Mouse (Mus musculus) c-Kit-positive CD71-negative TER-119-negative erythroid progenitor cells, embryonic 14.5 days (primary cell): ENCODE results near the gene Adra2b.

Experiments
- DNase-seq: peaks from one replicate; pipeline ENCODE4 v3.0.0-alpha.2; 2013; ENCODE audit warnings: low read depth

Adra2b gene

DNA sequence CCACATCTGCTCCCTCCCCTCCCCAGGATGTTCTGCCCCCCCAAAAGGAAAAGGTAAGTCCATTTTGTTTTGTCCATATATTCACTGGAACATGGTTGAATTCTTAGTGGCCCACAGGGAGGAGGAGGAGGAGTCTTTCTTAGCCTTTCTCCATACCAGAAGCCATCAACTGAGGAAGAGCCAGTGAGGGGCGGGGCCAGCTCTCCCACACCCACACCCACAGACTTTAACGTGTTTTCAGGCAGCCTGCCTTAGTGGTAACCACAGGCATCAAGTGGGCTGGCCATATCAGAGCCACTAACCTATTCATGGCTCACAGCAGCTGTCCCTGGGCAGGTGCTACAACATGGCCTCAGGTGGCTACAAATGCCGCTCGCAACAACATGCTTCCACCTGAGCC, 24.2 kb upstream of the Adra2b start:
- DNase-seq, result no peak

GRCm38 (mm10) chr2:127339262-127339661, 23.7 kb upstream of the Adra2b start:
- no peak for DNase-seq

GRCm38 (mm10) chr2:127341159-127341558, 21.8 kb upstream of the Adra2b start:
- no peak for DNase-seq

- DNase-seq, result no peak
Observed at GRCm38 (mm10) chr2:127346334-127346733, 16.7 kb upstream of the Adra2b start.

- DNase-seq, result no peak
Observed at GRCm38 (mm10) chr2:127347147-127347985, 15.6 kb upstream of the Adra2b start.

GRCm38 (mm10) chr2:127353881-127354280, 9.1 kb upstream of the Adra2b start:
- DNase-seq, result no peak

DNA sequence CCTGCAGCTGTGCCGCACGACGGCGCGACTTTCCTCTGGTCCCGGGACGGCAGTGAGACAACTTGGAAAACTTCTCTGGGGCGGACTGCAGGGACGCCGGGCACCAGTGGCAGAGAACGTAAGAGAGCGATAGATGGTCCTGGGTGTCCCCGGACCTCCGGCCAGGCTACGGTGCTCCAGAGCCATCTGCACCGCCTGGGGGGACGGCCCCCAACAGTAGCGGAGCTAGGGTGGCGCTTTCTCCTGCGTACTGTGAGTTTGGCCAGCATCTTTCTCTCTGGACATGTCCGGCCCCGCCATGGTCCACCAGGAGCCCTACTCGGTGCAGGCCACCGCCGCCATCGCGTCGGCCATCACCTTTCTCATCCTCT, 259 bp downstream of the Adra2b start:
- no peak for DNase-seq

GRCm38 (mm10) chr2:127363696-127364095, 688 bp downstream of the Adra2b start:
- DNase-seq, result no peak

DNA sequence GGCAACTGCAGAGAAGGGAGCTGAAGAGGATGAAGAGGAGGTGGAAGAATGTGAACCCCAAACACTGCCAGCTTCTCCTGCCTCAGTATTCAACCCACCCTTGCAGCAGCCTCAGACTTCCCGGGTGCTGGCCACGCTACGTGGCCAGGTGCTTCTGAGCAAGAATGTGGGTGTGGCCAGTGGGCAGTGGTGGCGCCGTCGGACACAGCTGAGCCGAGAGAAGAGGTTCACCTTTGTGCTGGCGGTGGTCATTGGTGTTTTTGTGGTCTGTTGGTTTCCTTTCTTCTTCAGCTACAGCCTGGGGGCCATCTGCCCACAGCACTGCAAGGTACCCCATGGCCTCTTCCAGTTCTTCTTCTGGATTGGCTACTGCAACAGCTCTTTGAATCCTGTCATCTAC, 1.4 kb downstream of the Adra2b start:
- no peak for DNase-seq

- no peak for DNase-seq
Observed at GRCm38 (mm10) chr2:127367126-127367820, 4.3 kb downstream of the Adra2b start.

DNA sequence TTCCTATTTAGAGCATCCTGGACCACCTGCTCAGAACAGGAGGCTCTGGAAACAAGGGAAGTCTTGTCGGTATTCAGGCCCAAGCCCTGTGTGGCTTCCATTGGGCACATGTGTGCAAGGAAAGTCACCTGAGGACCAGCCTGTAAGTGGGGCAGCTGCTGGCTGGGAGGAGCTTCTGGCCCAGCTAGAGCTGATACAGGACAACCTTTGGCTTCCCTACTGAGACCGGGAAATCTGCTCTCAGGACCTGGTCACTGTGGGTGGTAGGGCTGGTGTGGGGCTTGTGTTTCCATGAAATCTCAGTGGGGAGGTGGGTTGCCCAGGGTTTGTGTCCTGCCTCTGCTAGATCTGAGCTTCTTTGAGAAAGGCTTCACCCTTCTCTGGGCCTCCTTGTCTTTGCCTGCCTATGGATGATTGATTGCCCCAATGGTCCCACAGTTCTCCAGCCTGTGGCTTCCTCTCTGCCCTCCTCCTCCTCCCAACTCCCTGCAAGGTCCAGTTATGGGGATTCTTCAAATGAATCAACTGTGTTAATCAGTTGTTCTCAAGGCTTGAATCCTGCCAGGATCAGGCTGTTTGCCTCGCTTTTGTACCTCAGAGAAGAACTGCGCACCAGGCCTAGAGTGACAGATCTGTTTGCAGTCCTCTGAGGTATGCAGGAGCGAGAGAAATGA, 6.8 kb downstream of the Adra2b start:
- DNase-seq, result no peak

GRCm38 (mm10) chr2:127370561-127371483, 7.8 kb downstream of the Adra2b start:
- no peak for DNase-seq

- DNase-seq, result no peak
Observed at GRCm38 (mm10) chr2:127371484-127371861, 8.5 kb downstream of the Adra2b start.

- no peak for DNase-seq
Observed at GRCm38 (mm10) chr2:127372082-127372481, 9.1 kb downstream of the Adra2b start.

DNA sequence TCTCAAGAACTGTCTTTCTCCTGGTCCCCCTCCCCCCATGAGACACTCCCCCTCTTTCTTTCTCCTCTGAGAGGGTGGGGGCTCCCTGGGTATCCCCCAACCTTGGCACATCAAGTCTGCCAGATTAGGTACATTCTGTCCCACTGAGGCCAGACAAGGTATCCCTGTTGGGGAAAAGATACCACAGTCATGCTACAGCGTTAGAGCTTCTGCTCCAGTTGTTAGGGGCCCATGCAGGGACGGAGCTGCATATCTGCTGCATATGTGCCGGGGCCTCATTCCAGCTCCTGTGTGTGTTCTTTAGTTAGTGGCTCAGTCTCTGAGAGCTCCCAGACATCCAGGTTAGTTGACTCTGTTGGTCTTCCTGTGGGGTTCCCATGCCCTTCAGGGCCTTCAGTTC, 11.1 kb downstream of the Adra2b start:
- no peak for DNase-seq

DNA sequence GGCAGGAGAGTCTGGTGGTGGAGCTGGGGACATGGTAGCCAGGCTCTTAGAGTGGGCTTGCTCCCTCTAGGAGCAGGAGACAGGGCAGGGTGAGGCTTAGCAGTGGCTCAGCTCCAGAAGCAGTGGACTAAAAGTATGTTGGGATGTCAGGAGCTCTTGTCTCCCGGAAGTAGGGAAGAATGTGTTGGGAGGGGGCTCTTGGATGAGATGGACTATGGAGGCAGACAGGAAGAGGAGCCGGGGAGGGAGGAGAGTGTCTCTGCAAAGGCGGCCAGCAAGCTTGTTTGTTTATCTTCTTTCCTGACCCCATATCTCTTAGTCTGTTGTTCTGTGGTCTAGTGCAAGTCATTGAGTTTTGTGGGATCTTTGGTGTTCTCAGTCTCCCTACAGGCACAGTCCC, 12.1 kb downstream of the Adra2b start:
- DNase-seq, result no peak

DNA sequence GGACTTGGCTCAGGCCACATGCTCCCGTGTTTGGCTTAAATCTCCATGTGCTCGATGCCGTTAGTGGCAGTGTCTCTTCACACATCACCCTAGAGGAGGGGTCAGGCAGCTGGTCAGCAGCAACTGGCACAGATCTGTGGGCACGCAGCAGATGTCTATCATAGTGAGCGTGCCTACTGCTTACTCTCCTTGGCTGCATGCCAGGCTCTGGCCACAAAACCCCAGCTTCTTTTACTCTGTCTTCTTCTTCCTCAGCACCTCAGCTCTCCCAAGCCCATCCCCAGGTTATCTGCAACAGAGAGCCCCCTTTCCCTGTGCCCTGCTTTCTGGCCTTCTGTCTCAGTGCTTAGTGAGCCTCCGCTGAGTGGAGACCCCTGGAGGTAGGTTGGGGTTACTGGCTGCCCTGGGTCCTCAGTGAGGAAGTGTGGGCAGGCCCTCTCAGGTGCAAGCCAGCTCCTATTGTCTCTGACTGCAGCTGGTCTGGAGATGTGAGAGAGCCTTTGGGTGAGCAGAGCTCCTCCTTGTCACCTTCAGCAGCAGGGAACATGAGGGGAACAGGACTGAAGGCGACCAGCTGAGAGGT, 12.8 kb downstream of the Adra2b start:
- DNase-seq, result no peak

DNA sequence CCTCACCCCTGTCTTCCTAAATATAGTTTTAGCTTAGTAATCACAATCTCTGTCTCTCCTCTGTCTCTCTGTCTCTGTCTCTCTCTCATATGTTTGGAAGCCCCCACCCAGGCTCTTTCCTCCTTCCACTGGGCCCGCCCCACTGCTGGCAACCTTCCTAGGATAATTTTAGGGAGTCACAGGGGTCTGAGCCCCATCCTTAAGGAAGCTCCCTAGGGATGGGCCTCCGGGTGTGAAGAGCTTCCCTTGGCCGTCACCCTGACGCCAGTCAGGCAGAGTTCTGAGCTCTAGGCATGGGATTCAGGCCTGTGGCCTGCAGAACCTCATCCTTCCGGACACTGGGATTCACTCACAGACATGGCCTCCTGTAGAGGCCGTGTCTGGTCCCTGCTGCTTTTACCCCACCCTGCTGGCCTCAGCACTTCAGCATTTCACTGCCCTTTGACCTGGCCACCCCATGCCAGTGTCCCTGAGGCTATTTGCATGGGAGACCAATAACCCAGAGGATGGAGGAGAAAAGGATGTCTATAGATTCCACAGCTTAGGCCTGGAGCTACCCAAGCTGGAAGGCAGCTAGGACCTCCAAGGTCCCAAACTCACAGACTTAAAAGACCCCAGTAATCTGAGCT, 13.5 kb downstream of the Adra2b start:
- DNase-seq, result no peak

- DNase-seq, result no peak
Observed at GRCm38 (mm10) chr2:127377942-127378610, 15.1 kb downstream of the Adra2b start.

GRCm38 (mm10) chr2:127378611-127378990, 15.6 kb downstream of the Adra2b start:
- no peak for DNase-seq

- no peak for DNase-seq
Observed at GRCm38 (mm10) chr2:127379250-127379649, 16.2 kb downstream of the Adra2b start.
